Mouse (Mus musculus): ENCODE results near the gene Hdhd3. TPM values are rescaled to one million over a fixed set of nuclear protein-coding genes. Genes with fewer than 3 reads are reported as not detected.

The Hdhd3 gene
- polyA plus RNA-seq, 1 experiment from 2014 or later: 125 TPM

DNA sequence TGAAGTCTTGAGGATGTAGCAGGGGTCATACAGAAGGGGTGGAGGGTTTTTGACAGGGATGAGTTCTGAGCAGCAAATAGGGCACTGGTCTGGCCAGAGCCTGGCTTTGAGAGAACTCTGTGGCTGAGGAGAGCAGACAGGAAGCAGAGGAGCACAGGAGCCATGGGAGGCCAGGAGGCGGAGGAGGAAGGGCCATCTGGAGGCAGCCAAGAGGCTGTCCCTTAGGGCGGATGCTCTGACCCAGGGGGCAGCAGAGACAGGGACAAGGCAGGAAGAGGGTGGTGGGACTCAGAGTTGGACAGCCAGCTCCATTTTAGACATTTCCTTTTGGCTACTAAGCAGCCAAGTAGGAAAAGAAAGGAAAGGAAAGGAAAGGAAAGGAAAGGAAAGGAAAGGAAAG lies 12.8 kb upstream of the Hdhd3 start:
- H3K4me2 ChIP-seq (replicated peaks; ENCODE audit: low read depth): peak overlapping the region; percentile 89; the same call in 1 of the 2 replicates
- H3K9ac ChIP-seq (ENCODE audit: low read depth, low read length): 0 out of 2 replicates have a peak overlapping the region, but pooled peaks have one; percentile 3
- peak; percentile 48 for TF ChIP-seq CTCF (IDR thresholded peaks at IDR 0.05; ENCODE audit: low read depth)
- H3K9me3 ChIP-seq (ENCODE audit: control insufficient read depth): no peaks in the 10 kb centered on the region
- no peak overlapping the region for H3K4me3 ChIP-seq (ENCODE audit: low read depth, low read length)
- H3K27me3 ChIP-seq (replicated peaks; ENCODE audit: control insufficient read depth, insufficient read depth, low read length): no peaks in the 10 kb centered on the region
- 17% methylated on average over 2 of the region's 2 CpGs for WGBS
- peaks cover 11% of the 10 kb centered on the region for H3K4me1 ChIP-seq (replicated peaks; ENCODE audit: control insufficient read depth, insufficient read depth, low read length)
- H3K36me3 ChIP-seq (ENCODE audit: control insufficient read depth, insufficient read depth): peaks cover 32% of the 10 kb centered on the region
- H3K27ac ChIP-seq (ENCODE audit: low read depth, low read length): peak overlapping the region; percentile 82; the same call in 1 of the 2 replicates
- ATAC-seq: no peak

GRCm38 (mm10) chr4:62515490-62515889 lies 12.2 kb upstream of the Hdhd3 start:
- 65% methylated on average over 3 of the region's 3 CpGs for WGBS
- peaks cover 11% of the 10 kb centered on the region for H3K4me1 ChIP-seq (replicated peaks; ENCODE audit: control insufficient read depth, insufficient read depth, low read length)
- 0 out of 2 replicates have a peak overlapping the region, but pooled peaks have one; percentile 3 for H3K9ac ChIP-seq (ENCODE audit: low read depth, low read length)
- no peaks in the 10 kb centered on the region for H3K9me3 ChIP-seq (ENCODE audit: control insufficient read depth)
- TF ChIP-seq CTCF (IDR thresholded peaks at IDR 0.05; ENCODE audit: low read depth): no peak
- no peak for ATAC-seq
- no peaks in the 10 kb centered on the region for H3K27me3 ChIP-seq (replicated peaks; ENCODE audit: control insufficient read depth, insufficient read depth, low read length)
- peak overlapping the region; percentile 89; the same call in 1 of the 2 replicates for H3K4me2 ChIP-seq (replicated peaks; ENCODE audit: low read depth)
- H3K27ac ChIP-seq (ENCODE audit: low read depth, low read length): no peak overlapping the region; the same call in 1 of the 2 replicates
- H3K4me3 ChIP-seq (ENCODE audit: low read depth, low read length): no peak overlapping the region
- peaks cover 38% of the 10 kb centered on the region for H3K36me3 ChIP-seq (ENCODE audit: control insufficient read depth, insufficient read depth)

- 71% methylated on average over 7 of the region's 7 CpGs for WGBS
- no peak for TF ChIP-seq CTCF (IDR thresholded peaks at IDR 0.05; ENCODE audit: low read depth)
- no peak overlapping the region for H3K4me2 ChIP-seq (replicated peaks; ENCODE audit: low read depth)
- H3K36me3 ChIP-seq (ENCODE audit: control insufficient read depth, insufficient read depth): peaks cover 43% of the 10 kb centered on the region
- no peak overlapping the region for H3K27ac ChIP-seq (ENCODE audit: low read depth, low read length)
- H3K9me3 ChIP-seq (ENCODE audit: control insufficient read depth): no peaks in the 10 kb centered on the region
- no peak overlapping the region for H3K4me3 ChIP-seq (ENCODE audit: low read depth, low read length)
- peaks cover 11% of the 10 kb centered on the region for H3K4me1 ChIP-seq (replicated peaks; ENCODE audit: control insufficient read depth, insufficient read depth, low read length)
- no peak overlapping the region for H3K9ac ChIP-seq (ENCODE audit: low read depth, low read length)
- no peak for ATAC-seq
- no peaks in the 10 kb centered on the region for H3K27me3 ChIP-seq (replicated peaks; ENCODE audit: control insufficient read depth, insufficient read depth, low read length)
These were observed 11.7 kb upstream of the Hdhd3 start for GRCm38 (mm10) chr4:62514995-62515394.

DNA sequence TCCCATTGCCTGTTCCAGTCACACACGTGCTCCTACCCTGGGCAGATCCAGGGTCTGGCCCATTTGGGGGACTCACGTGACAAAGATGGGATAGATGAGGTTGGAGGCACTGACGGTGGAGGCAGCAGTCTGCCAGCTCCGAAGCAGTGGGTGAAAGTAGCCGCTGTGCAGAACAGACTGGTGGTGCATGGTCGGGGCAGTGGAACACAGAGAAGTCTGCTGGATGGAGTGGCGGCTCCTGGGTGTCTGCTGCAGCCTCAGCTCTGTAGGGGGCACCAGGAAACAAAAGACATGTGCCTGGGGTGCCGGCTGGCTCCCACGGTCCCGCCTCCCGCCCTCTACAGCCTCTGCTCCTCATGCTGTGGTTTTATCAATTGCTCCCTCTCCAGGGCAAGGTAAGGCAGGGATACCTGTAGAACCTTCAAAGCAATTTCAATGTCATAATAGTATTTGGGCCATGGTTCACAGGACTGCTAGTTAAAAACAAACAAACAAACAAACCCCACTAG lies 10.8 kb upstream of the Hdhd3 start:
- 58% methylated on average over 11 of the region's 11 CpGs for WGBS
- peaks cover 52% of the 10 kb centered on the region for H3K36me3 ChIP-seq (ENCODE audit: control insufficient read depth, insufficient read depth)
- no peak overlapping the region for H3K4me3 ChIP-seq (ENCODE audit: low read depth, low read length)
- H3K9me3 ChIP-seq (ENCODE audit: control insufficient read depth): no peaks in the 10 kb centered on the region
- no peak overlapping the region for H3K4me2 ChIP-seq (replicated peaks; ENCODE audit: low read depth)
- H3K4me1 ChIP-seq (replicated peaks; ENCODE audit: control insufficient read depth, insufficient read depth, low read length): peaks cover 11% of the 10 kb centered on the region
- no peaks in the 10 kb centered on the region for H3K27me3 ChIP-seq (replicated peaks; ENCODE audit: control insufficient read depth, insufficient read depth, low read length)
- H3K9ac ChIP-seq (ENCODE audit: low read depth, low read length): no peak overlapping the region
- TF ChIP-seq CTCF (IDR thresholded peaks at IDR 0.05; ENCODE audit: low read depth): no peak; the same call in 1 of the 2 replicates
- H3K27ac ChIP-seq (ENCODE audit: low read depth, low read length): no peak overlapping the region
- ATAC-seq: no peak

DNA sequence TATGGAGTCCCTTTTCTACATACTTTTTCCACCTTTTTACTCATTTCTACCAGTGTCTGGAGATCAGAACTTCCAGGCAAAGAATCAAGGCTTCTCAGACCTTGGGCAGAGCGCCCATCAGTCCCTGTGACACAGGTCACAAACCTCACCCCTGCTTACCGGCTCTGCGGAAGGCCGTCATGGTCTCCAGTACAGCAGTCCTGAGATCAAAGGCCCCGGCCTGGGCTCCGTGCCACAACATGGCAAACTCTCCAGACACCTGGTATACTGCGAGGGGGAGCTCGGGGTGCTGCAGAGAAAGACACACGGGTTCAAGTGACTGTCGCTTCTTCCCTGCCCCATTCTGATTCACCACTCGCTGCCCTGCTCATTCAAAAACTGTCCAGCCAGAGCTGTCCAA lies 6.7 kb upstream of the Hdhd3 start:
- Histone ChIP-seq H3K36me3 (ENCODE audit: control insufficient read depth, insufficient read depth) (peaks cover 73% of the 10 kb centered on the region), H3K4me3 (ENCODE audit: low read depth, low read length) (no peak overlapping the region), H3K27me3 (replicated peaks; ENCODE audit: control insufficient read depth, insufficient read depth, low read length) (no peaks in the 10 kb centered on the region), H3K4me2 (replicated peaks; ENCODE audit: low read depth) (no peak overlapping the region), H3K27ac (ENCODE audit: low read depth, low read length) (no peak overlapping the region), H3K9ac (ENCODE audit: low read depth, low read length) (no peak overlapping the region), H3K4me1 (replicated peaks; ENCODE audit: control insufficient read depth, insufficient read depth, low read length) (no peaks in the 10 kb centered on the region), H3K9me3 (ENCODE audit: control insufficient read depth) (no peaks in the 10 kb centered on the region)
- TF ChIP-seq CTCF (IDR thresholded peaks at IDR 0.05; ENCODE audit: low read depth): no peak
- ATAC-seq: no peak
- 90% methylated on average over 11 of the region's 11 CpGs for WGBS

GRCm38 (mm10) chr4:62508839-62509238 lies 5.6 kb upstream of the Hdhd3 start:
- H3K4me3 ChIP-seq (ENCODE audit: low read depth, low read length): no peak overlapping the region
- H3K9me3 ChIP-seq (ENCODE audit: control insufficient read depth): no peaks in the 10 kb centered on the region
- no peak for ATAC-seq
- no peak overlapping the region for H3K4me2 ChIP-seq (replicated peaks; ENCODE audit: low read depth)
- no peaks in the 10 kb centered on the region for H3K27me3 ChIP-seq (replicated peaks; ENCODE audit: control insufficient read depth, insufficient read depth, low read length)
- no peak overlapping the region for H3K27ac ChIP-seq (ENCODE audit: low read depth, low read length)
- peaks cover 69% of the 10 kb centered on the region for H3K36me3 ChIP-seq (ENCODE audit: control insufficient read depth, insufficient read depth)
- no peak for TF ChIP-seq CTCF (IDR thresholded peaks at IDR 0.05; ENCODE audit: low read depth)
- H3K4me1 ChIP-seq (replicated peaks; ENCODE audit: control insufficient read depth, insufficient read depth, low read length): peaks cover 3% of the 10 kb centered on the region; the same call in 1 of the 2 replicates
- no peak overlapping the region for H3K9ac ChIP-seq (ENCODE audit: low read depth, low read length)
- 80% methylated on average over 5 of the region's 5 CpGs for WGBS
